Mouse (Mus musculus): ENCODE results near the gene Nop53.

DNA sequence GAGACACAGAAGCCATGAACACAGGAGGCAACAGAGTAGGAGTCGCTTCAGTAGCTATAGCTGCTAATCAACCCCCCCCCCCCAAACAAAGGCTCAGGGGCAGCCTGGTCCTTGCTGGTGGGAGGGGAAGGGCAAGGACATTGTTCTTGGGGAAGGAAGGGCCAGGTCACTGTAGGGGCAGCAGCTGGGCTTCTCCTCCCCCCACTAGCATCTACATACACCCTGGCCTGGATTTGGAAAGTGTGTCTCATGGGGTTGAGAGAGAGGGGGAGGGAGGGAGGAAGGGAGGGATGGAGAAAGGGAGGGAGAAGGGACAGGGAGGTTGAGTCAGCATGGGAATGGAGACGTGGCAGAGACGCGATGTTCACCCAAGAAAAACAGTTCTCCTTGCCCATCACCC lies 14.8 kb upstream of the Nop53 start:
- TF ChIP-seq CTCF (IDR thresholded peaks at IDR 0.05; ENCODE audit: low read depth, low read length): no peak
- TF ChIP-seq POLR2A (IDR thresholded peaks at IDR 0.05; ENCODE audit: insufficient read depth, low read length): no peak
